Mouse (Mus musculus) lung, embryonic 14.5 days (tissue): Measurements from ENCODE around the gene Scarb2. TPM values are rescaled to one million over a fixed set of nuclear protein-coding genes. Genes with fewer than 3 reads are reported as not detected.

Experiments
- ATAC-seq: fragments of 200-750 bp; cut with Nextera tagmentation; 2 replicates; pipeline ENCODE4 v1.8.0; 2017; ENCODE audit warnings: mild to moderate bottlenecking, moderate TSS enrichment, moderate library complexity; ENCODE audit not compliant: insufficient read depth
- DNase-seq: peaks from one replicate; pipeline ENCODE4 v3.0.0-alpha.2; 2015
- H3K27ac ChIP-seq: fragments of 300-500 bp; sonication (generic); 2 replicates; pipeline ENCODE4 v1.5.1; 2014; ENCODE audit warnings: low read depth, mild to moderate bottlenecking, moderate library complexity
- H3K27me3 ChIP-seq: fragments of 300-500 bp; sonication (generic); 2 replicates; pipeline ENCODE4 v1.6.1; 2014; ENCODE audit warnings: low read length, control low read depth; ENCODE audit not compliant: insufficient read depth
- H3K36me3 ChIP-seq: fragments of 300-500 bp; sonication (generic); 2 replicates; pipeline ENCODE4 v1.6.1; 2014; ENCODE audit warnings: control low read depth; ENCODE audit not compliant: insufficient read depth
- H3K4me1 ChIP-seq: fragments of 300-500 bp; sonication (generic); 2 replicates; pipeline ENCODE4 v1.6.1; 2014; ENCODE audit warnings: antibody characterized with exemption, control low read depth; ENCODE audit not compliant: insufficient read depth
- H3K4me2 ChIP-seq: fragments of 300-500 bp; sonication (generic); 2 replicates; pipeline ENCODE4 v1.6.1; 2014; ENCODE audit warnings: mild to moderate bottlenecking
- H3K4me3 ChIP-seq: fragments of 300-500 bp; sonication (generic); 2 replicates; pipeline ENCODE4 v1.5.1; 2014; ENCODE audit warnings: low read depth, low read length
- H3K9ac ChIP-seq: fragments of 300-500 bp; sonication (generic); 2 replicates; pipeline ENCODE4 v1.6.1; 2014
- H3K9me3 ChIP-seq: fragments of 300-500 bp; sonication (generic); 2 replicates; pipeline ENCODE4 v1.6.1; 2016; ENCODE audit warnings: low read depth, low read length, control low read depth
- CTCF ChIP-seq: IDR thresholded peaks from 2 replicates; pipeline ENCODE4 v1.5.1; 2016; ENCODE audit warnings: antibody characterized with exemption, low read depth
- WGBS: fragments of 180-500 bp; shearing (Covaris S2); extraction: QIAGEN DNeasy Blood & Tissue Kit; methylation state at CpG from one replicate; pipeline ENCODE4 v1.1.7; 2014; 5-methylcytosine and 5-hydroxymethylcytosine counted together
- polyA plus RNA-seq: library from polyadenylated mRNA; unstranded; fragments of >200 nt; fragmentation: Nextera tagmentation; extraction: Ambion mirVana; gene quantifications from 2 replicates; pipeline ENCODE4 v1.2.1, GENCODE M21; 2014

Scarb2 gene
- polyA plus RNA-seq, 1 experiment from 2014 or later = 9.5 TPM

DNA sequence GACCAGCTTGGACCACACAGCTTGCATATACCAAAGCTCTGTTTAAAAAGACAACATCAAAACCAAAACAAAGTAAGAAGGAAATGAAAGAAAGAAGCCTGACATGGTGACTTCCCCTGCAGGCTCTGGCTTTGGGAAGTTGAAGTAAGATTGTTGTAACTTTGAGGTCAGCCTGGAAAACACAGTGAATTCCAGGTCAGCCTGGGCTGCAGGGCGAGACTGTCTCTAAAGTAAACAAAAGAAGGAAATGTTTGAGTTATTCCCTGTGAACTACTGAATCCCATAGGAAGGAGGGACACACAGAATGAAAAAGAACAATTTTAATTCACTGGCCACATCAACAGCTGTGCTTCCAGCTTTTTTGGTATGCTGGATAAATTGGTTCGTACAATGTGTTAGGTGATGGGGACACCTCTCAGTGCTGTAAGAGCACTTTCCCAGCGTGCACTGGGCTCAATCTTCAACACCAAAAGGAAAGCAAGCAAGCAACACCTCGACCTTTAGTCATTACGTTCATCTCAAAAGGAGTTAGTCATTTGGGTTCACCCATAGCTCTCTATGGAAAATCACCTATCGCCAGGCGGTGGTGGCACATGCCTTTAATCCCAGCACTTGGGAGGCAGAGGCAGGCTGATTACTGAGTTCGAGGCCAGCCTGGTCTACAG, 39.4 kb downstream of the Scarb2 start:
- Histone ChIP-seq H3K27me3 (no peaks in the 10 kb centered on the region), H3K36me3 (no peaks in the 10 kb centered on the region), H3K4me2 (no peak overlapping the region), H3K9me3 (no peaks in the 10 kb centered on the region), H3K27ac (peak overlapping the region; percentile 5; the same call in 1 of the 2 replicates), H3K4me3 (no peak overlapping the region), H3K4me1 (peaks cover 3% of the 10 kb centered on the region; the same call in 1 of the 2 replicates), H3K9ac (no peak overlapping the region)
- TF ChIP-seq CTCF = no peak
- ATAC-seq (peak; percentile 59; the same call in 1 of the 2 replicates), DNase-seq (peak; percentile 66)
- 32% methylated on average over 8 of the region's 8 CpGs for WGBS

GRCm38 (mm10) chr5:92465511-92465910, 41.1 kb downstream of the Scarb2 start:
- WGBS = 83% methylated on average over 5 of the region's 5 CpGs
- H3K27me3 ChIP-seq = no peaks in the 10 kb centered on the region
- H3K9ac ChIP-seq = no peak overlapping the region
- no peak overlapping the region for H3K4me3 ChIP-seq
- ATAC-seq (no peak), DNase-seq (no peak)
- H3K9me3 ChIP-seq = no peaks in the 10 kb centered on the region
- TF ChIP-seq CTCF = no peak
- H3K36me3 ChIP-seq = peaks cover 10% of the 10 kb centered on the region; the same call in 1 of the 2 replicates
- peaks cover 3% of the 10 kb centered on the region; the same call in 1 of the 2 replicates for H3K4me1 ChIP-seq
- H3K4me2 ChIP-seq = no peak overlapping the region
- no peak overlapping the region for H3K27ac ChIP-seq

- H3K4me2 ChIP-seq = no peak overlapping the region
- peak; percentile 44 for ATAC-seq
- peak; percentile 83 for DNase-seq
- no peaks in the 10 kb centered on the region for H3K4me1 ChIP-seq
- no peak overlapping the region for H3K27ac ChIP-seq
- H3K9me3 ChIP-seq = no peaks in the 10 kb centered on the region
- H3K4me3 ChIP-seq = no peak overlapping the region
- WGBS = 17% methylated on average over 5 of the region's 5 CpGs
- H3K27me3 ChIP-seq = no peaks in the 10 kb centered on the region
- no peak overlapping the region for H3K9ac ChIP-seq
- H3K36me3 ChIP-seq = peaks cover 15% of the 10 kb centered on the region
- TF ChIP-seq CTCF = peak; percentile 87
Observed at GRCm38 (mm10) chr5:92461321-92461720, 45.3 kb downstream of the Scarb2 start.

DNA sequence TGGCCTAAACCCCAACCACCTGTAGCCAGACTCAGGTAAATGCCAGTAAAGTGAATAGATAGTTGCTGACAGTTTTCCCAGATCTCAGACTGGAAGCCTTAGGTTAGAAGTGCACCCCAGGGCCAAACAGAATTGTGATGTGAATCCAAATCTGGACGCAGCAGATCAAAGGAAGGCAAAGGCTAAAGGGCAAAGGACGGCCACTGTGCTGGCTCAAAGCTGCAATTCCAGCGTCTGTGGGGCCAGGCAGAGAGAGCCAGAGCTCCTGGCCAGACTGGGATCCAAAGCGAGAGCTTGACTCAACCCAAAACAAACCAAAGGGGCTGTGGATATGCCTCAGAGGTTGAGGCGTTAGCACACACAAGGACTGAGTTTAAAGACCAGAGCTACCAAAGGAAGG, 47.9 kb downstream of the Scarb2 start:
- H3K9me3 ChIP-seq = no peaks in the 10 kb centered on the region
- H3K27ac ChIP-seq = no peak overlapping the region
- H3K4me1 ChIP-seq = no peaks in the 10 kb centered on the region
- no peak for TF ChIP-seq CTCF
- ATAC-seq (no peak), DNase-seq (no peak)
- no peak overlapping the region for H3K9ac ChIP-seq
- no peak overlapping the region for H3K4me2 ChIP-seq
- no peak overlapping the region for H3K4me3 ChIP-seq
- WGBS = 38% methylated on average over 5 of the region's 5 CpGs
- H3K27me3 ChIP-seq = no peaks in the 10 kb centered on the region
- H3K36me3 ChIP-seq = peaks cover 24% of the 10 kb centered on the region

GRCm38 (mm10) chr5:92457410-92457809, 49.2 kb downstream of the Scarb2 start:
- WGBS = 57% methylated on average over 2 of the region's 2 CpGs
- Histone ChIP-seq H3K4me2 (no peak overlapping the region), H3K27me3 (no peaks in the 10 kb centered on the region), H3K27ac (no peak overlapping the region), H3K9ac (no peak overlapping the region), H3K4me1 (no peaks in the 10 kb centered on the region), H3K4me3 (no peak overlapping the region), H3K9me3 (no peaks in the 10 kb centered on the region), H3K36me3 (peaks cover 34% of the 10 kb centered on the region)
- no peak for DNase-seq
- ATAC-seq = no peak
- no peak for TF ChIP-seq CTCF

DNA sequence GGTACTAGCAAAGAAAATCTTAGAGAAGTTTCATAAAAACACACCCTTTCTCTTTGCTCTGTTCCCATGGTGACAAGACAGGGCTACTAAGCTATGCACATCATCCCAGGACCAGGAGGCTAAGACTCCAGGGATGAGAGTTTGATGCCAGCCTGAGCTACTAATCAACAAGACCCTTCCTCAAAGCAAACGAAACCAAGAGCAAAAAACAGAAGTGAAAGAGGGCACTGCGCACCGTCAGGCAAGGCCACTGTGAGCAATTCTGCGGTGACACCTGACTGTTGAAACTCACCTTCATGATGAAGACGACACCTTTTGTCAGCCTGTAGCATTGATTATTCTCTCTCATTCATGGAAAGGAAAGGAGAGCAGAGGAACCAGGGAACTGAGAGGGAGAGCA, 53.8 kb downstream of the Scarb2 start:
- no peak overlapping the region for H3K4me3 ChIP-seq
- no peaks in the 10 kb centered on the region for H3K9me3 ChIP-seq
- H3K27me3 ChIP-seq = no peaks in the 10 kb centered on the region
- no peaks in the 10 kb centered on the region for H3K4me1 ChIP-seq
- no peak overlapping the region for H3K4me2 ChIP-seq
- no peak for ATAC-seq
- H3K9ac ChIP-seq = no peak overlapping the region
- no peak for DNase-seq
- no peak overlapping the region for H3K27ac ChIP-seq
- WGBS = 96% methylated on average over 5 of the region's 5 CpGs
- TF ChIP-seq CTCF = no peak
- H3K36me3 ChIP-seq = peaks cover 51% of the 10 kb centered on the region

- 93% methylated on average over 5 of the region's 5 CpGs for WGBS
- Histone ChIP-seq H3K9me3 (no peaks in the 10 kb centered on the region), H3K4me2 (no peak overlapping the region), H3K4me3 (no peak overlapping the region), H3K27me3 (no peaks in the 10 kb centered on the region), H3K4me1 (no peaks in the 10 kb centered on the region), H3K9ac (no peak overlapping the region), H3K36me3 (peaks cover 52% of the 10 kb centered on the region), H3K27ac (no peak overlapping the region)
- DNase-seq (no peak), ATAC-seq (no peak)
- no peak for TF ChIP-seq CTCF
Observed at GRCm38 (mm10) chr5:92446736-92447135, 59.9 kb downstream of the Scarb2 start.
